Mouse (Mus musculus) gastrocnemius, postnatal 14 days (tissue): ENCODE data around the gene Tbccd1. TPM values are rescaled to one million over a fixed set of nuclear protein-coding genes. Genes with fewer than 3 reads are reported as not detected.

Source experiments
- DNase-seq: peaks from one replicate; pipeline ENCODE4 v3.0.0; 2021; ENCODE audit warnings: mixed read lengths
- intact Hi-C: fragments of 180-260 bp; cut with DNase I; formaldehyde crosslinking; loops from one replicate; pipeline ENCODE4 v1.15.1; 2025; ENCODE audit warnings: low total_unique reads
- total RNA-seq, 2 experiments: library from RNA; stranded (reverse); gene quantifications; 2 replicates each; pipeline ENCODE4 v1.2.3; 2021

The Tbccd1 gene
- total RNA-seq, 2 experiments from 2014 or later, result 5.0 to 6.2 TPM

DNA sequence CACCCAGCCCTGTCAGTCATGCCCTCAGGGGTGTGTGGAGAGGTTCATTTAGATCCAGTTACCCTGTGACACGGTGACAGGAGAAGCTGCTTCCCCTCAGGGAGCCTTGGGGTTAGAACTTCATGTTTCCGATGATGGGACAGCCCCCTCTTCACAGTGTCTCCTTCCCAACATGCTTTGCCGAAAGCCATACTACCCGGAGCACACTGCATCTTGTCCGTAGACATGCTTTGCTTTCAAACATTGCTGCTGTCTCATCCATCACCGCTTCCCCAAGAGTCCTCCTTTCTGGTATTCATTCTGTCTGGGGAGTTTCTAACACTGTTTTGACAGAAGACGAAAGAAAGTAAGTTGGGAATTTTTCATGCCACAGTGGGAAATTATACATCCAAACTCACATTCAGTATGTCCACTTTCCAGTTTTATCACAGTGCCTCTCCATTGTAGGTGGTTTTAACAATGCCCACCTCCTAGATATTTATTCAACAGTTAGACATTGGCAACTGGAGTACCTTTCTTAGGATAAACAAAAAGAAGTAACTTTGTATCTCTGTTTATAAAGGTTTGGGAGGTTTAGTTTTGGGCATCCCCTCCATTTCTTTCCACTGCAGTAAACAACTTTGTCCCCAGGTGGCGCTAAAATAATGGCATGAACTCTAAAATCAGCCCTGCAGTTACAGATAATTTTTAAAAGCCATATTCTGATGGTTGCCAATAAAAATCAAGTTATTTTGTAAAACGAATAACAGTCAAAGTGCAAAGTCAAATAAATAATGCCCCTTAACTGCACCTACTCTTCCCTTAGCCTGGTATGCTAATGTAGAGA, 19.0 kb upstream of the Tbccd1 start:
- intact Hi-C loops, result loop anchor here (5.0 kb wide), 2 partner anchors 76 to 261 kb away; partner anchors contain the start of gene Hrg
- no peak for DNase-seq

DNA sequence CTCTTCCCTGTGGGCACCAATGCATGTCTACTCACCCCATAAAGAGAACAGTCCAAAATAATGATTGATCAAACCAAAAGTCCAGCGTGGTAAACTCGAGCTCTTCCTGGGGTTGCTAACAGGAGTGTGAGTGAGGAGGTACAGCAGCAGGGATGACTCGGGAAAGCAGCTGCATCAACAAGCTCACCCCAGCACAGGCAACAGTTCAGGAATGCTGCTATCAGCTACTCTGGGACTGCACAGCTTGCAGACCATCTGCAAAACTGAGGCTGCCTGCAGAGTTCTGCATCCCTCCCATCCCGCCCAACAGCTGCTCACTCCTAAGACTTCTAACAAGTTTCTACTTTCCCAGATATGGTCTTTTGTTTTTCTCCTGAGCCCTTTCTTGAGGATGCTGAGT, 15.9 kb upstream of the Tbccd1 start:
- DNase-seq, result no peak
- intact Hi-C loops, result loop anchor here (5.0 kb wide), 1 partner anchor 174 kb away; no protein-coding TSS in a partner anchor

DNA sequence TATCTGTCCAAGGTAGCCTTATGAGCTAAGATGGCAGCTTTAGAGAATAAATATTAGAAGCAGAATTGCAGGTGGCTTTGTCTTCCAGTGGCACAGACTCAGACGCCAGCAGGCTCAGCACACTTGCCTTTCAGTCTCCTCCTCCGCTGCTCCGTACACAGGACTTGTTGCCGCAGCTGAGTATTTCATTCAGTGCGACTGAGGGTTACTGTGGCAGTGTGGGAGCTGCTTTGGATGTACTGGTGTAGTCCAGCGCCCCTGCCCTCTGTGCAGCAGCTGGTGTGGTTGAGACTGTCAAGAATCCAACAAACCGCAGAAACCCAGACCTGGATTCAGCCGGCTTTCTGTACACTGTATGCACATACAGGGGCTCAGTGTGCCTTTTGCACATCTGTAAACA, 14.9 kb upstream of the Tbccd1 start:
- intact Hi-C loops, result loop anchor here (5.0 kb wide), 1 partner anchor 175 kb away; no protein-coding TSS in a partner anchor
- no peak for DNase-seq

DNA sequence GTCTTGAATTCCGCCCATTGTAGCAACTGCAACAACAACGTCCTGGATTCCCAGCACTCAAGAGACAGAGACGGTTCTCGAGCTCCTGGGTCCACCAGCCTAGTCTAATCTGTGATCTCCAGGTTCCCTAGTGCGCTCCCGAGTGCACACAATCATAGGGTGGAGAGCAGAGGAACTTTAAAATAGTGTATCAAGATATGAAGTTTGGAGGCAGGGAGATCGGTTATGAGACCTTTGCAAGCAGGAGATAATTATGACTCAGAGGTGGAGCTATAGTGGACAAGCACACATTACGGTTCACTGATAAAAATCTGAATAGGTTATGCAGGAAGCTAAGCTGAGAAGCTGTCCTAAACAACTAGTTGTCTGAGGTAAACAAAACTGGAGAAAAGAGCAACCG, 696 bp downstream of the Tbccd1 start:
- no peak for DNase-seq
- intact Hi-C loops, result no loop called here

DNA sequence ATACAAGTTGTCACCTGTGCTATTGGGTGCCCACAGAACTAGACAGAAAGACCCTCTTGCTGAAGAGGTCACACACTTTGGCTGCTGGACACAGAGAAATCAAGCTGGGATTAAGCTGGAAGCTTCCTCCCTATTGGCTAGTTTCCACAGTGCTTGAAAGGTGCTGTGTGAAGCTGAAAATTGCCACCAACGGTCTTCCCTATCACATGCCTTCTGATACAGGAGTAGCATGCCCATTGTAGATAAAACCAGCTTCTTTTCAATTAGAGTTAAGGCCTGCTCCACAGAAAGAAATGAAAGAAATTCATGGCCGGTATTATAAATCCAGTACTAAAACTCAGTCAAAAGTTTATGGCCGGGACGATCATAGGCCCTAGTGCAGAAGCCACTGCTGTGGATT, 4.8 kb downstream of the Tbccd1 start:
- no peak for DNase-seq
- intact Hi-C loops, result no loop called here

DNA sequence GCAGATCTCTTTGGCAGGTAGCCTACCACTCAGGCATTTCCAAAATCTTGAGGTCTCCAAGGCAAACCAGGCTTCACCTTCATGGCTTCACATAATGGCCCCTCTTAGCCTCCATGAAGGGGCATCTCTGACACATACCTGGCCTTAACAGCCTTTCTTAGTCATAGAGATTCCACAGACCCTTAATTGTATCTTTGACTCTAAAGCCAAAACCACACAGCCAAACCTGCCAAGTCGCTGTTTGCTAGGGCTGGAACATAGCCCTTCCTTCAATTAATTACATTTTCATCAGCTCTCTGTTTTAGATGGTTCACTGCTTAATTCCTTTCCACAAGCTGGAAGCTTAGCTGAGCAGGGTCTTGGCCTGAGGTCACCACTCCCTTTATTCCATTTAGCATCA, 9.1 kb downstream of the Tbccd1 start:
- intact Hi-C loops, result no loop called here
- no peak for DNase-seq

DNA sequence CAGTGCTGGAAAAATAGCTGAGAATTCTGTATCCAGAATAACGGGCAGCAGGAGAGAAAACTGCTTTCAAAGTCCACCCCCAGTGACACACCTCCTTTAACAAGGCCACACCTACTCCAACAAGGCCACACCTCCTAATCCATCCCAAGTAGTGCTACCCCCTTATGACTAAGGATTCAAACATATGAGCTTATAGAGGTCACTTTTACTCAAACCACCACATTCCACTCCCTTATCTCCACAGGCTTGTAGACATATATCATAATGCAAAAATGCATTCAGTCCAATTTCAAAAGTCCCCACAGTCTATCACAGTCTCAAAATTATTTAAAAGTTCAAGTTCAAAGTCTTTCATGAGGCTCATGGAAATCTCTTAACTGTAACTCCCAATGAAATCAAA, 9.8 kb downstream of the Tbccd1 start:
- intact Hi-C loops, result no loop called here
- no peak for DNase-seq

DNA sequence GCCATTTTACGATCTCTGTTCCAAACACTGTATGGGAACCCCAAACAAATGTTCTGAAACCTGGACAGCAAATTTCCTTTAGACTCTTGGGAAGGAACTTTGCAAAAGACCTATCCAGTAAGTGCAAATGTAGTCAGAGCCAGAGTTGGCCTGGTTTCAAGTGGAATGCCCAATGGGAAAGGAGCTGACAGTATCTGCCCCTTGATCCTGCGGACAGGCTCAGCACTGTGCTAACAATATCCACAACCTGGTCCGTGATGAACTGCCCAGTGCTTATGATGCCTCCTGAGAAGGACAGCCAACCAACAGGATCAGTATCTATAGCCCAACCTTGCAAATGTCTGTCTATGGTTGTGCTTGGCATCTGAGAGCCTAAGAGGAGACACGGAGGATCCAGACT, 12.0 kb downstream of the Tbccd1 start:
- intact Hi-C loops, result no loop called here
- DNase-seq, result no peak

DNA sequence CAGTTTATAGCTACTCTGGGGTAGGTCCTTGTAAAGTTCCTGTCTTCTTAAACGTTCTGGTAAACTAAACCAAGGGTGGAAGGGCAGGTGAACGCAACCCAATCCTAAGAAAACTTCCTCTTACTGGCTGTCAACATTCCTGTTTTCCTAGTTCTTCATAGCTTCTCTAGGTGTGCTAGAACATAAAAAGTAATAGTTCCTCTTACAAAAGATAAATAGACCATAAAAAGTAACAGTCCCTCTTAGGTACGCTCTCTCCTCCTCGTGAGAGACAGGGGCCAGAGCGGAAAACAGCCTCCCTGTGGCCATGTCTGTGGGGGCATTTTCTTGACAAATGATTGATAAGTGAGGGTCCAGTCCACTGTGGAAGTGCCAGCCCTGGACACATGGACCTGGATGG, 12.6 kb downstream of the Tbccd1 start:
- intact Hi-C loops, result no loop called here
- no peak for DNase-seq

DNA sequence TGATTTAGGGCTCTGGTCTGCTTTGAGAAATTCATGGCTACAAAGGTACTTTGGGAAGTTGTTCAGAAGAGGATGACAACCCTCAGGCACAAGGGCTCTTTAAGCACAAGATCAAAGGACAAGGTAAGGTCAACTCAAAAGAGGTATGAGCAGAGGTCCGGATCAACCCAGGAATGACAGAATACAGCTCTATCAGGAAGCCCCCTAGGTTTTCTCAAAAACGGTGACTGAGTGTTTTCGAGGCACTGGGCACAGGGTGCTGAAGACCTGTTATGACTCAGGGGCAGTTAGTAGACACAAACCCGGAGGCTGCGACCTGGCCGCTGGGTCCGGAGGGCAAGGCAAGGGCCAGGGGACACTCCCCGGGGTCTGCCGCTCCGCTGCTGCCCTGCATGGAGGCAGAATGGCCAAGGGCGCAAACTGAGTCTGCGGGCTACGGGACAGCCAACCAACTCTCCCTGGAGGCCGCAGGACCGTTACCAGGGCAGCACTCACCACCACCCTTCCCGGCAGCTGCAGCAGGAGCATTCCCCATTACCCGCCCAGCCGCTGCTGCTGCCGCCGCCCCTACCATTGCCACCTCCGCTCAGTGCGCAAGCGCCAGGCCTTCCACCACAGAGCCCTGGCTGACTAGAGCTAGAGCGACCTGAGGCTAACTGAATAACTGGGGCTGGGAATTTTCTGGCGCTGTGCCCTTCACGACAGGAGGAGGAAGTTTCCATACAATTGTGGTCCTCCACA, 13.2 kb downstream of the Tbccd1 start:
- intact Hi-C loops, result no loop called here
- DNase-seq, result peak; percentile 80

DNA sequence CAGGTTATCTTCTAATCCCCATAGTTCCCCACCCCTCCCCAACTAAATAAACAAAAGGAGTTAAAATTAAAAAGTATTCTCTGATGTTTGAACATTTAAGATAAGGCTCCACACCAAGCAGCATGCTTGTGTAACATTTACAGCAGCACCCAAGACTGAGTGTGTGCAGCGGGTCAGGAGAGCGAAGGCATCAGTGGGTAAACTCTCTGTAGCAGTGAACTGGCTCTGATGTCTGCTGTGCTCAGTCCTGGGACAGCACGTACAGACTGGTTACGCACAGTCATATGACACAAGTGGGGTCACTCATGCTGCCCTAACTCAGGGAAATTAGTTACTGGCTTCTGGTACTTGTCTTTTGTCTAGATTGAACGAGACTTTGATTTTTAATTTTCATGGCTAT, 14.6 kb downstream of the Tbccd1 start:
- intact Hi-C loops, result no loop called here
- DNase-seq, result no peak

DNA sequence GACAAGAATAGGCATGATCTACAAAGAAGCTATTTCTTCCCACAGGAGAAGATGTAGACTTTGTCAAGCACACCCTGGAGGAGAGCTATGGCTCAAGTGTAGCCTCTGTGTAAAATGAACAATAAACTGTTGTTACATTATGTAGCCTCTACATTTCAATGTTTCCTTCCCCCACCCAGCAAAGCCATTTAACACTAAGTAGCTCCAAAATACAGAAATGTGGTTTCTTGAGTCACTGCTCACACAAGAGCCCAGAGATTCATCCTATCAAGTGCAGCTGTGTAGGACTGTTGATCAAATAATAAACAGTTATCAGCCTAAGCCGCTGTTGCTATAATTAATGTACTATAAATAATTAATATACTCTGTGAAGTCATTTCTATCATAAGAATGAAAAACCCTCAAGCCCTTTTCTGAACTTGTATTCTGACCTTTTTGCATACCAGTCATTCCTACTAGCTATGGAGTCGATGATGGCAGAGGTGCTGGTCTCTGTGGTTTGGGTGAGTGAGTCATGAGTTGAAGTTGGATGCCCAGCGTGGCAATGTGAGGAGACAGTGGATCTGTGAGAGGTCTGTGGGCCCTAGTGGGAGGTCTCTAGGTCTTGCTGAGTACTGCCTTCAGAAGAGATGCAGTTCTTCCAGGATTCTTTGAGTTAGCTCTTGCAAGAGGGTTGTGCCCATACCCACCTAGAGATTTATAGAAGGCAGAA, 18.2 kb downstream of the Tbccd1 start:
- no peak for DNase-seq
- intact Hi-C loops, result no loop called here

DNA sequence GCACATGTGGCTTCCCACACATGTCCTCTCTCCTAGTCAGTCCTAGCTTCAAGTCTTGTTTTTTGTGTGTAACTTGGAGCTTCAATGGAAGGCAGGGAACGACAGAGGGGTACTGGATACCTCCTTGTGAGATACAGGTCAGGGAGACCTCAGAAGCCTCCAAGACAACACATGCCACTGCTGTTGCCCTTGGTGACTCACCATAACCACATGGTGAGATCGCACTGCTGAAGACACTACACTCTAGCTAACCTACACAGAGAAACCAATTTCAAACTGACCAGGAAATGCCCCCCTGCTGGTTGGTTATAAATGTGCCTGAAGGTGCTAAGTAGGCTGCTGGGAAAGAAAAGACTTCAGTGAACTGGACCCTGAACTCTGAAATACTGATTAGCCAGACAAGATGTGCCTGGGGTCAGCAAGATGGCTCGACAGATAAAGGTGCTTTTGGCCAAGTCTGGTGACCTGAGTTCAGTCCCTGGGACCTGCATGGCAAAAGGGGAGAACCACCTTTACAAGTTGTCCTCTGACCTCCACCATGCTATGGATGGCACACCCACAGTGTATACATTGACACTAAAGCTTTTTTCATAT, 24.4 kb downstream of the Tbccd1 start:
- DNase-seq, result no peak
- intact Hi-C loops, result no loop called here

DNA sequence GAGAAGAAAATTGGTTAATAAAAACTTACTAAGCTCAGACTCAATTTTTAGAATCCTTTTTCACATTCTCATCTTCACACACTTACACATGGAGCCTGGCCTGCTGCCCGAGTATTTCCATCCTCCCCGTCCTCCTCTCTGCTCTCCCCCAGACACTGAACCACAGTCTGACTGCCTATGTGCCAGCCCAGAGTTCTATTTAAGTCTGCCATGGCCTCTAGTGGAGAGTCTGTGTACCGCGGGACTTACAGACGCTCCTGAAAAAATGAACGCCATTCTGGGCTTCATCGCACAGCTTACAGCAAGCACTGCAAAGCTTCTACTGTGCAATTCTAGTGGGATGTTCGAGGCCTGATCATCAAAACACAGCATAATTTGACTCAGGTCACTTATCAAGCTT, 36.7 kb downstream of the Tbccd1 start:
- intact Hi-C loops, result no loop called here
- DNase-seq, result no peak

DNA sequence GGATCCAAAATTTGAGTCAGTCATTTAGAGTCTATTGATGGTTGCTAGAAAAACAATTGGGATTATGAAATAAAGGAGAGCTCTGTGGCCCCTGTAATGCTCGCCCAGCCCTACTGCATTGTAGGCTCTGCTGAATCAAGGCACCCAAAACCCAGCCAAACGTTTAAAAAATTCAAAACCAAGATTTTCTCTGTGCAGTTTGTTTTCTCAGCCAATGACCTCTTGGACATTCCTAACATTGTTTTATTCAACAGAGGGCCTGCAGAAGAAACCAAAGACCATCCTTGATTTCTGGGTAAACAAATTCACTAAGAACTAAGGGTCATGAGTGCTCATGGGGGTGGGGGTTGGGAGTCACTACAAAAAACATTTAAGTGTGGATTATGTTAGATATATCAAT, 46.0 kb downstream of the Tbccd1 start, which contains the start of gene Crygs:
TSS of gene Crygs (minus strand) at position 101 of the 400 bp plus-strand sequence.
- intact Hi-C loops, result no loop called here
- DNase-seq, result no peak

DNA sequence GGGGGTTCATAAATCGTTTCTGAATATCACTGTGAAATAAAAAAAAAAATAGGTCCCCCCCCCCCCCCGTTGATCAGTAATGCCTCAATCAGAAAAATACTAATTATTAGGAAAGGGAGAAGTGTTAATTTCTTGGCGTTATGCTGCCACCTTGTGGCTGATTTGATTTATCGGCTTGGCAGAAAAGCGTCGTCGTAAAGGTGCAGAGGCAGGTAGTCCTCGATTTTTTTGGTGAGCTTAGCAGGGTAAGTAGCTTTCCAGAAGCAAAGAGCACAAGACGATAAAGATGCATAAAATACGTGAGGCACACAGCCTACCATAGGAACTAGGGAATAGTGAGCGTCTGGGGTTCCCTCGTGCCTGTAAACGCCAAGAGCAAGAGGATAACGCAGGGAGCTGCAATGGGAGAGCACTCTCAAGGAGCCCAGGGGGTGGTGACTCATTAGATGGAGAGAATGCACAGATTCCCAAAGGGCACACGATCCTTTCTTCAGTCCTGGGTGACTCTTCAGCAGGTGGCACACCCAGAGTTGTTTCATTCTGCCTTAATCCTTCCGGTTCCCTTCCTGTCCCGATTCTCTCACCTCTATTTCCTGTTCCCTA, 49.9 kb downstream of the Tbccd1 start:
- no peak for DNase-seq
- intact Hi-C loops, result loop anchor here (2.0 to 5.0 kb wide), 2 partner anchors 243 to 500 kb away; no protein-coding TSS in a partner anchor

DNA sequence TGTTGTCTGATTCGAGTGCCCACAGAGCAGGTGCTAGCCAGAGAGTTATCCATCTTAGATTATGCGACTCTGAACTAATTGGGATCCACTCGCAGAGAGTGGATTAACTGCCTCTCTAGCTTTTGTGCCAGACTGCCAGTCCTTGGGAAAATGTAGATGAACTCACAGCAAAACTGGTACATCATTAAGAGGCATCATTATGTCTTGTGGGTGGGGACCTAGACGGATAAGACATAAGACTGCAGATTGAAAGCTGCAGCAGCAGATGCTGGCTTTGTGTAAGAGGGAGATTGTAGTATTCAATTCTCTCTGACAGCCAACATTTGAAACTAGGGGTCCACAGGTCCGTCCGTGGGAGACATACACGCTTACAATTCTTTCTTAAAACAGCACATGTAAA, 54.7 kb downstream of the Tbccd1 start:
- intact Hi-C loops, result no loop called here

DNA sequence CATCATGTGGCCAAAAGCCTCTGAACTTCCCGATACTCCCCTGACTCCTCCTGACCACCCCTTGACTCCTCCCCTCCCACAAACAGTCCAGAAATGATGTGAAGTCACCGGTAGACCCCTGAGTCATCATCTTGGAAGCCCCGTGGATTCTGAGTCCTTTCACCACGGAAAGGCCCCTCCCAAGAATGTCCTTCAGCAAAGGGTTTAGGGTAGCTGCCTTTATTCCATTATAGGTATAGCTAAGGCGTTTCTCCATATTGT, 56.7 kb downstream of the Tbccd1 start:
- intact Hi-C loops, result no loop called here
- DNase-seq, result no peak

More for the DNA sequence above, 54.7 kb downstream of the Tbccd1 start:
- DNase-seq, result no peak

DNA sequence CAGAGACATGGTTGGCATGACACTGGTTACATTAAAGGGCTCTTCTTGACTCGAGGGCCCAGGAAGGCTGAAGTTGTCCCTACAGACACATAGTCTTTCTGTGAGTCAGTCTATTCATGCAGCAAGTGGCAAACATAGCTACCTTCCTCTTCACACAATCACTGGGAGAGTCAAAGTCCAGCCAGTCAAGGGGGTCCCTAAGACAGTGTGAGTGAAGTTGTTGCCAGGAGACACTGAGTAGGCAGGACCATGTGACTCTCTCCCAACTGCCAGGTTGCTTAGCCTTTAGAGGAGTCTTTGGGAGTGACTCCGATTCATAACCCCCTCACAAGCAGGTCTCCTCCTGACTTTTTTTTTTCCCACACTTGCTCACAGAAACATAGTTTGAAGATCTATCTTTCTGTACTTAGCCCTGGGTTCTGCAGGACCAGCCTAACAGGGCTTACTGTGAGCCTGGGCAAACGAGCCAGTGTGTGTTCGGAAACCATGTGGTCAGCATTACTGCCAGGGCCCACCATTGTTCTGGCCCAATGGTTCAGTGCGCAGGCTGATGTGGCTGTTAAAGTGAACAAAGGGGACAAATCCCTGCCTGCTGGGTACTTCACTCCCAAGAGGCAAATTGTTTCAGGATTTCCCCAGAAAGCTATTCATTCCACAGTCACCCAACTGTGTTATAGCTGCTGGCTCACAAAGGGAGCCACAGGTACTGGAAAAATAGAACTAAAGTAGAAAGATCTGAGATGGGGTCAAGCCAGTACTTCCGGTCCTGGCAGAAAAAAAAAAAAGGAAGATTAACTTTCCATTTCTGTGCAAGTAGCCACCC, 57.2 kb downstream of the Tbccd1 start:
- intact Hi-C loops, result no loop called here
- no peak for DNase-seq
